Mouse (Mus musculus): Measurements from ENCODE around the gene Col18a1.

DNA sequence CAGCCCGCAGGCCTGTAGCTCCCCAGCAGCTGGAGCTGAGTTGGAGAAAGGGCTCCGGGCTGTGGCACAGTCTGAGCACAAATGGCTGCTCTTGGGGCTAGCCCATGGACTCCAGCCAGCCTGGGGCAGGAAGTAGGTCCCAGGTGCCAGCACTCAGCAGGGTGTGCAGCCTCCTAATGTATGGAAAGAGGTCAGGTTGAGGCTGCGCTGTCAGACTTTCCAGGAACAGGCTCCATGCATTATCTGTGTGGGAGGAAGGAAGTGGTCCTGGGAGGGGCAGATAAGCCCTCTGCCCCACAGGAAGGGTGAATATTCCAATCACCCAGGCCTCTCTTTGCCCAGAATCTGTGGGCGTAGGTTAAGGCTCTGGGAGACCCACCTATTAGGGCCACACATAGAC lies 49.3 kb upstream of the Col18a1 start:
- TF ChIP-seq CTCF (IDR thresholded peaks at IDR 0.05; ENCODE audit: control insufficient read depth, insufficient read depth, low read length) (no peak), POLR2A (IDR thresholded peaks at IDR 0.05; ENCODE audit: borderline replicate concordance, control insufficient read depth, low read depth, low read length) (no peak)

Measured in bone marrow, adult 2 months (tissue).